Mouse (Mus musculus) frontal cortex, postnatal 10 days (tissue): Measurements from ENCODE around the gene Ednra.
"Not testable (repeated sequence)": the region's sequence is repeated elsewhere in the genome, so short reads cannot be mapped to it uniquely, and the experiment has no call there.

Source experiments
- DNase-seq, 2 experiments: peaks; one replicate each; pipeline ENCODE4 v3.0.0; 2022; ENCODE audit warnings: low spot score in 2 of 2, mixed read lengths in 1 of 2

Gene Ednra

DNA sequence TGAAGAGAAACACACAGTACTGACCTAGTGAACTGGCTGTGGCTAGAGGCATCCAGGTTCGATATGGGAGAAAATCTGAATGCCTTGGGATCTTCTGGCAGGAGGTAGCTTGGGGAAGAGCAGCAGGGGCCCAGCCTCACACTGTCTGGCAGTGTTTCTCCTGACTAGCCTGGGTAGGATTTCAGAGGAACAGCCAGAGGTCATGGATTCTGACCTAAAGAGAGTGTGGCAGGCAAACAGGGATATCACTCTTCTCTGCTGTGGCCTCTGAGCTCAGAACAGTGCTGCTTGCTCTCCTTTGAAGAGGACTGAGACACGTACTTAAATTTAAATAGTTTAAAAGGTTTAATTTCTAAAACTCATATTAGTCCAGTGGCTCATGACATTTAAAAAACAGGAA lies 7.2 kb downstream of the Ednra start:
- no peak for DNase-seq

DNA sequence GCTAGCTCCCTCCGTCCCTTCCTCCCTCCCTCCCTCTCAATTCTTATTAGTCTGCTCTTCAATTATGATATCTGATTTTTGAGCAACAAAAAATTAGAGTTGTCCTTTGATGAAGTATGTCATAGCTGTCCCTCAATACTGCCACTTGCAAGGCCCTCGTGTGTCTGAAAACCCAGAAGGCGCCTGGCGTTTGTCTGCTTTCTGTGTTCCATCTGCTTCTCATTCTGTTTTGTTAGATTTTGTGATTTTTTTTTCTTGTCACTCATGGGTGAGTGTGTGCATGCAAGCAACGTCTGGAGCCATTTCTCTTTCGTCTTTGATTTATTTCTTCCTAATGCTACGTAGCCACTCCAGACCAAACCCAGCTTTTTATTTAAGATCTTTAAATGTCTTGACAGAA lies 9.8 kb downstream of the Ednra start:
- DNase-seq = no peak

DNA sequence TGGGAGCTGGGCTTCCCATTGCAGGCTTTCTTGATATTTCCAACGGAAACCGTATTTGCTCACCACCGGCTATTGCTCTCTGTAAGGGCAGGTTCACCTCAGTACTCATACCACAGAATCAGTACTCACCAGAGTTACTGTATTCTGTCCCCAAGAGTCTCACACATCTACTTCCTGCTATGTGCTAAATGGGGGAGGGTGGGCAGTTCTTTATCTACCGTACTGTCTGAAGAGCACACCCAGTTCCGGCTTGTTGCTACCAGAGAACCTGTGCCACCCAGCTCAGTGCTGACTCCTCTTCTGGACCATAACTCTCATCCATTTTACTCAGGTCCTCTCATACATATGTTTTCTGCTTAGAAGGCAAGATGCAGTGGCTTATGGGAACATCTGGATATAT lies 10.6 kb downstream of the Ednra start:
- DNase-seq = no peak

DNA sequence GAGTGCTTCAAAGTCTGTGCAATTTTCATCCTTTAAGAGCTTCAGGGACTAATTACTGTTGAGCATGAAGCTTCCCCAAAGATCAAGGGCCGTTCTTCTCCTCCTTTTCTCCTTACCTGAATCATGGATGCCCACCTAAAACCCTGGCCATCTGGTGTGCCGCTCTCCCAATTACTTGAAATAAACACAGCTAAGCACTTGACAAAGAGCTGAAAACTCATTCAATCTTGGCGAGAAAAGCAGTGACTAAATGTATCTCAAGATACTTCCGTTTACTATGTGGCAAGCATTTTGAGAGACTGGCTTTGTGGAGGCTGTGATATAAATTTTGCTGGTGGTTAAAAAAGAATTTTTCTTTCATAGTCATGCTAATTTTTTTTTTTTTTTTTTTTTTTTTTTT lies 19.5 kb downstream of the Ednra start:
- no peak for DNase-seq

DNA sequence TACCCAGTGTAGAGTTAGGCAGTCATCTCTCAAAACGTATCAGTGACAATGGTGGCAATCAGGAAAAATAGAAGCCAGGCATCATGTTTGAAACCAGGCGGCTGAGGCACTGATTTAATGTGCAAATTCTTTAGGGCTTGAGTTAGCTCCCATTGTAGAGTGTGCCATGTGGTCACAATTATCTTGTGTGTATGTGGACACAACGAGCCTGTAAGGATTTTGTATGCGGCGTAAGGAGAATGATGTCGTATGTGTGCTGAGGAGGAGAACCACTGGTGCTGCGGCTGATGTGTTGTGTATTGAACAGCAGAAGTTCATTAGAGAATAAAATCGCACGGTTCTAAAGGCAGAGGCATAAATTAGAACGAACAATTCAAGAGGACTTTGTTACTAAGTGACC lies 26.2 kb downstream of the Ednra start:
- DNase-seq = no peak

DNA sequence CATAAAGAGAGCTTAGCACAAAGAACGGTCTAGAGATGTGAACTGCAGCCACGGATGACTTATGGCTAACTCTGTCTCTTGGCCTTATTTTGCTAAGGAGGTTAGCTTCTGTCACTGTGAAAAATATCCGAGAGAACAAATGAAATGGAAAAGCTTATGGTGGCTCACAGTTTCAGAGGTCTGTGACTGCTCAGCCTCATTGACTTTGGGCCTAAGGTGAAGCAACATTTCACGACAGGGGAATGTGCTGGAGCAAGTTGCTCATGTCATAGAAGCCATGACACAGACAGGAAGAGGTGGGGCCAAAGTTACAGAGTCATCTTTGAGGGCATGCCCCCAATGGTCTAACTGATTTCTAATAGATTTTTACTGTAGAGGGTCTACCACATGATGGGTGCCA lies 28.1 kb downstream of the Ednra start:
- DNase-seq = no peak

DNA sequence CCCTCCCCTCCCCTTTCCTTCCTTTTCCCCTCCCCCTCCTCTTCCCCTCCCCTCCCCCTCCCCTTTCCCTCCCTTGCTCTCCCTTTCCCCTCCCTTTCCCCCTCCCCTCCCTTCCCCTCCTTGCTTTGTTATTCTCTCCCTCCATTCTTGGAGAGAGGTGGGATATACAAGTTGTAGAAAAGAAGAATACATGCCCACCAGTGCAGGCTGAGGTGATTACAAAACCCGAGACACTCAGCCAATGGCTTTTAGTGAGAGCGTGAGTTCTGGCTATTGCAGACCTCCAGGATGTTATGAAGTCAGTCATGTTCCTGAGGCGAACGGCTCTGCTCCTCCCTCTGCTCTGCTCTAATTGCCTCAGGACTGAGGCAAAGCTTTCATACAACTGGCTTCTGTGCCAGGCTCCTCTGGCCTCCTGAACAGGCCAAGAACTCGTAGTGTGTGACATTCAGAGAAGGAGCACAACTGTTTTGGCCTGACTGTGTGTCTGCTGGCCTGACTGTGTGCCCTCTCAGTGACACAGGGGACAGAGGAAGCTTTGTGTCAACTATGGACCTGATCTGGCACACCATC lies 28.7 kb downstream of the Ednra start:
- no peak for DNase-seq

DNA sequence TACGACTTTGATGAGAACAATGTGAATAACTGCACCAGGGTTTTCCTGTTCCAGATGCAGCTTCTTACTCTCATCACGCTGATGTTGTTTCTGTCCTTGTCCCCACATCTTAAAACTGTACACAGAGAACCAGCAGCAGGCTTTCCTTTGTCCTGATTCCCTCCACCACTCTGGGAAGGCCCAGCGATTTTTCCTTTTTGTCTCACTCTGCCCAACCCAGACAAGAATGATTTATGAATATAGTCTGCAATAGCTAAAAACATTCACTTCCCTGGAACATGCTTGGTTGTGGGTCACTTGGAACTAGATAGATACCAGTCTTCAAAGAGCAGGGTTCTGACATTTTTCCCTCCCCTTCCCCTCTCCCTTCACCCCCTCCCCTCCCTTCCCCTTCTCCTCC lies 29.2 kb downstream of the Ednra start:
- DNase-seq = no peak

DNA sequence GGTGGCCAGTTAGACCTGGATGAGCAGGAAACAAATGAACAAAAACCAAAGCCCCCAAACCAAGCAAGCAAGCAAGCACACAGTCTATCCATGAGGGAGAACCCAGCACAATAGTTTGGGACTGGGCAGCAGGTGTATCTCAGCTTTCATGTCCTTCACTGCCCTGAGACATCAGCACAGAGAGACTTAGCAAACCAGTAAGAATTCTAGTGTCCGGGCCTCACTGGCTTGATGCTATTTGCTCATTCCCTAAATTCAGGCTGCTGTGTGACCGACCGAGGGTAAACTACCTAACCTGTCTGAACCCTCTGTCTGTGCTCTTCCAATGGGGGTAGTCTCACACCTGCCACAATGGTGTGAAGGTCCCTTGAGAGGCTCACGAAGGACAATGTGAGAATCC lies 29.7 kb downstream of the Ednra start:
- no peak for DNase-seq

DNA sequence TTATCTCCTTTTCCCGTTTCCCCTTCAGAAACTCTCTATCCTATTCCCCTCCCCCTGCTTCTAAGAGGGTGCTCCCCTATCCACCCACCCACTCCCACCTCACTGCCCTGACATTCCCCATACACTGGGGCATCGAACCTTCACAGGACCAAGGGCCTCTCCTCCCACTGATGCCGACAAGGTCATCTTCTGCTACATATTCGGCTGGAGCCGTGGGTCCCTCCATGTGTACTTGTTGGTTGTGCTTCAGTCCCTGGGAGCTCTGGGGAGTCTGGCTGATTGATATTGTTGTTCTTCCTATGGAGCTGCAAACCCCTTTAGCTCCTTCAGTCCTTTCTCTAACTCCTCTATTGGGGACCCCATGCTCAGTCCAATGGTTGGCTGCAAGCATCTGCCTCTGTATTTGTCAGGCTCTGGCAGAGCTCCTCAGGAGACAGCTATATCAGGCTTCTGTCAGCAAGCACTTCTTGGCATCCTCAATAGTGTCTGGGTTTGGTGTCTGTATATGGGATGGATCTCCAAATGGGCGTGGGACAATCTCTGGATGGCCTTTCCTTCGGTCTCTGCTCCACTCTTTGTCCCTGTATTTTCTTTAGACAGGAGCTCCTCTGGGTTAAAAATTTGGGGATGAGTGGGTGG lies 34.7 kb downstream of the Ednra start:
- not testable (repeated sequence) for DNase-seq

DNA sequence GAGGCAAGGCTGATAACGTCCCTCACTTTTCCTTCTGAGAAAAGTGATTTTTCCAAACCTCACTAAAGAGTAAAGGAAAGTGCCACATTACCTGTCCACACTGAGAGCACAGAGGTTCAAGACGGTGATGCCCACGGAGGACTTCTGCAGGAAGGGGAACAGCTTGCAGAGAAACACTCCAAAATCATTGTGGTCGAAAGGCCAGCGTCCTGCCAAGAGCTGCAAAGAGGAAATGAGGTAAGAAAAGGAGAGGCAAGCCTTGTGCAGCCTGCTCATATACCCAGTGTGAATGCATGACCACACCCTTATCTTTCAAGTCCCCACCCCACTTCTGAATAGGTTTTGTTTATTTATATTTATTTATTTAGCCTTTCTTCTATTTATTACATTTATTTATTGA lies 35.3 kb downstream of the Ednra start:
- no peak for DNase-seq

DNA sequence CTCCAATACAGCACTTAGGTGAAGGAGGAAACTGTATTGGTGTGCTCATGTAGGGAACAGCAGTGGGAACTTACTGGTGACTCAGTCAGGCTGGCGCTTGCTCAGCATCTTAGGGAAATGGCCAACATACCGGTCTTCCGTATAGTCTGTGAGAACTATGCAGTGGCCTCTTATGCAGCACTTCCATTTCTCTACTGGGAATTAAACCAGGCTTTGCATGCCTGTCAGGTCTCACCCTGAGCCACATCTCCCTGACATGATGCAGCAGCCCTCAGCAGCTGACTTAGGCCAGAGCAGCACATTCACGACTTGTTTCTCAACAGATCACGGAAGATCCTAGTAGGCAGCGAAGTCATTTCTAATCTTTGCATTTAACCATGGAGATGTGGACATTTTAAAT lies 39.9 kb downstream of the Ednra start:
- no peak for DNase-seq

DNA sequence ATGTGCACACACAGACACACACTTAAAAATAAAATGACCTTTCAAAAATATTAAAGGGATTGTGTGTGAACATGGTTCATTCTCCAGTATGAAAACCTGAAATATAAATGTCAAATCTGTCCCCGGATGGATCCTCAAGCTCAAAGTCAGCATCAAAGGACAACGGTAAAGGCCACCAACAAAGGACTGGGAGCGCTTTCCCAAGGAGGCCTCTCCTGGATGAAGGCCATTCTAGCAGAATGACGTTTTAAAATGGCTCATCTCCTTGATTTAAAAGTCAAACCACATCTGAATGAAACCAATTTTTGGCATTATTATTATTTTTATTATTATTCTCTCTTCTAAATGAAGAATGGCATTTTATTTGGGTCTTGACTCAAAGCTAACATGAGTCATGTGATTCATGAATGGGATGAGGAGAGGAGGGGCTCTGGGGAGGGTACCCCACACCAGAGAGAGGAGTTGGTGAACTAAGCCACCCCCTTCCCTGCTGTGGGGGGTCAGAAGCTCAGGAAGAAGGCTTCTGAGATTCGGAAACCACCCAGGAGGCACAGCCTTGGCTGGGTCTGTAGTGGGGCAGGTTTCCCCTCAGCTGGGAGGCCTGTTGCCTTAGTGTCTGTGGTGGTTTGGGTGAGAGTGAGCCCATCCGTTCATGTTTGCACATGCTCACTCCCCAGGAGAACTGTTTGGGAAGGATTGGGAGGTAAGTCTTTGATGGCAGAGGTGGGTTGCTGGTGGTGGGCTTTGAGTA lies 40.7 kb downstream of the Ednra start:
- DNase-seq = no peak

DNA sequence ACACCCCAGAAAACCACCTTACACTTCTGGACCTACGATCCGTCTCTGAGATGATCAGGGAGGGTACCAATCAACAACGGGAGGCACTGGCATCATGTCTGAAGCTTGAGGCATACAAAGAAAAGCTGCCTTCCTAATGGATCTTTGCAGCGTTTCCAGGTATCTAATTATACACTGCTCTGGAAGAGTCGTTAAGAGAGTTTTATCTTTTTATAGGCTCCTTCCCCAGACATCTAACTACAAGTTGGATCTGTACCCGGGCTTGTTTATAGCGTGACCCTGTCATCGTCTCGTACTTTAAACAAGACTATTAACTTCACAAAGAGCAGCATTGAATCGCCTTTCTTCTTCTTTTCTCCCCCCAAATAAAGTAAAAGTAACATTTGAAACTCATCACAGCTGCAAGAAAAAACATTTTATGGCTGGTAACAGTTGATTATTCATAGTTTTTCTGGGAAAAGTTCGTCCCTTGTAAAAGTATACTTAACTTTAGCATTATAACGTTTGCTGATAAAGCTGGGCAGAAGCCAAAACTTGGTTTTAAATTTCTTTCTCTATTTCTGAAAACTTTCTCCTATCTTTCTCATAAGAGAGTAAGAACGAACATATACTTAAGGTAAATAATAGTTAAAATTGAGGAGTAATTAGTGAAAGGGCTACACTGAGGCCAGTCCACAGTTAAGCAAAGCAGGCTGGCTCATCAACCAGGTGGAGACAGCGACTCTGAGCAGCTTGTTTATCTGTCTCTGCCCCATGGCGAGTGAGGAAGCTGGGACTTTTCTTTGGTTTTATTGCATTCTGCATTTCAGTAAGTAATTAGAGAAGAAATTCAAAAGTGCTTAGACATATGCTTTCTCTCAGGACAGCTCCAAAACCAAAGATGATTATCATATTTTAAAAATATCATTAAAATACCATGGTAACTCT lies 42.0 kb downstream of the Ednra start:
- DNase-seq = no peak

DNA sequence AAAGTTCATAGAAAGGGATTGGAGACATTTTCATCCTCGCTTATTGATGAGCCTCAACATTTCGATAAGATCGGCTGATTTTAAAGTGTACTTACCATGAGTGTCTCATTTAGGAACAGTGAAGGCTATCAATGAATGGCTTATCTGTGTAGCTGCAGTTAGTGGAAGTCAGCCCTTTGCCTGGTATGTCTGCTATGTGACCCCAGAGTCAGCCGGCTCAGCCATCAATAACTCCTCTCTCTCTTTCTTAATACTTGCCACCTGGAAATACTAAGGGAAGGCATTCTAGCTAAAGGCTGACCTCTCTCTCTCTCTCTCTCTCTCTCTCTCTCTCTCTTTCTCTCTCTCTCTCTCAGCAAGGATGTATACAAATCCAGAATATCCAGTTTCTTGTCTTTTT lies 52.2 kb downstream of the Ednra start:
- DNase-seq = no peak

DNA sequence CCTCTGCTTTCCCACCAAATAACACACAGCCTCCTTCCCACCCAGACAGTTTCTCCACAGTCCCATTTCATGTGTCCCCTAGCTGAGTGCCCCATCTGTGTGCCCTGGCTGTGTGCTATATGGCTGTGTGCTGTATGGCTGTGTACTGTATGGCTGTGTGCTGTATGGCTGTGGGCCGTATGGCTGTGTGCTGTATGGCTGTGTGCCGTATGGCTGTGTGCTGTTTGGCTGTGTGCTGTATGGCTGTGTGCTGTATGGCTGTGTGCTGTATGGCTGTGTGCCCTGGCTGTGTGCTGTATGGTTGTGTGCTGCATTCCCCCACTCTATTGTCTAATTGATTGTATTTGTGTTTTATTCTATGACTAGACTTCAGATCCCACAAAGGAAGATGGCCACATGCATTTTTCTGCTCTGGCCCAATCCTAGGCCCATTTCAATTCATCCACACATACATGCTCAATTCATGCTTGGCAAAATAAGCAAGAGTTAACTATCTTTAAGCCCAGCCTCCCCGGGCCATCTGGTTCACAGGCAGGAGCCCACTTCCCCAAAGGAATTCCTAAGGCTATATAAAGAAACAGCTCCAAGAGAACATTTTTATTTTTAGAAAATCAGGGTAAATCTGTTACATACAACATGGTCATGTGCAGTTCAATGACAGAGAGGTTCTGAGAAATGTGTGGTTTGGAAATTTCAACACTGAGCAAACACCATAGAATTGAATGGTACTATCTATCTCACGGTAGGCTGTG lies 53.5 kb downstream of the Ednra start:
- no peak for DNase-seq

DNA sequence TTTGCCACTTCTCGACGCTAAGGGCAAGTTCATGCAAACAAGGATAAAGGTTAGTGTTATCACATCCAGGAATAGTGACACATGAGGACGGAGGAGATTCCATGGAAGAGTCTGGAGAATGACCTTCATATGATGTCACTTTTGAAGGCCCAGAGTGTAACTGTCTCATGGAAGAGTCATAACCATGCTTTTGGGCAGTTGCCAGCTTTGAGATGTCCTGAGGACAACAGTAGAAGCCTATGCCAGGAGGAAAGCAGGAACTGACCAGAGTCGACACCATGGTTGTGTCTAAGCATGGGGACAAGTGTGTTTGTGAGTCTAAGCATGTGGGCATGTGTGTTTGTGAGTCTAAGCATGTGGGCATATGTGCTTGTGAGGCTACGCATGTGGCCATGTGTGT lies 56.3 kb downstream of the Ednra start:
- no peak for DNase-seq

DNA sequence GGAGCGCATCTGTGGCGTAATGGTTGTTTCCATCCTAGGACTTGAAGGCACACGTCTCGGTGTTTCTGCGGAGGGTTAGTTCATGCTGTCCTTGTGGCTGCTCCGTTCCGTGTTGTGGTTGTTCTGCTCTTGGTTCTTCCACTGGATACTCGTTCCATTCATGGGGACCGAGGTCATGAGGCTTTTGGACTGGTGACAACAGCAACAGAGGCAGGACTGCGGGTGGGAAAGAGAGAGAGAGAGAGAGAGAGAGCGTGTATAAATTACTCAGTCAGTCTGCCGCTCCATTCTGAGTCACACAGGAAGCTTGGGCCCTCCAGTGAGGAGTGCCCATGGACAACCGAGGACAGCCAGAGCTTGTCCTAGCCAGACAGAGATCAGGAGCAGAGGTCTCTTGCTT lies 59.4 kb downstream of the Ednra start:
- no peak for DNase-seq

DNA sequence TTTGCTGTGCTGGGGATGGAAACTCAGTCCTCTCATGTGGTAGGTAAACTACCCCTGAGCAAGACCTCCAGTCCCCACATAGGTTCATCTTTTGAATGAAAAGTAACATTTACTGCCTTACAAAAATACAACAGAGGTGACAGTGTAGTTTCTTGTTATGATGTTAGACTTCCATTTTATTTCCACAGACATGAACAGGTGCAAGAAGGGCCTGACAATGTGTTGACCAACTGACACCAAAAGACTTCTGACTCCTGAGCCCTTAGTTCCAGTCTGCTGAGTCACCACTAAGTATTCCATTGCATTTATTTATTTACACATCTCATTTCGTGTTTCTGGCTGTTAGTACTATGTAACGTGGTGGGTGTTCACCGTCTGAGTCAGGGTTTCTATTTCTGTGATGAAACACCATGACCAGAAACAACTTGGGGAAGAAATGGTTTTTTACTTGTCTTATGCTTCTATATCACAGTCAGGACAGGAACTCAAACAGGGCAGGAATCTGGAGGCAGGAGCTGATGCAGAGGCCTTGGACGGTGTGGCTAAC lies 64.7 kb downstream of the Ednra start:
- no peak for DNase-seq

DNA sequence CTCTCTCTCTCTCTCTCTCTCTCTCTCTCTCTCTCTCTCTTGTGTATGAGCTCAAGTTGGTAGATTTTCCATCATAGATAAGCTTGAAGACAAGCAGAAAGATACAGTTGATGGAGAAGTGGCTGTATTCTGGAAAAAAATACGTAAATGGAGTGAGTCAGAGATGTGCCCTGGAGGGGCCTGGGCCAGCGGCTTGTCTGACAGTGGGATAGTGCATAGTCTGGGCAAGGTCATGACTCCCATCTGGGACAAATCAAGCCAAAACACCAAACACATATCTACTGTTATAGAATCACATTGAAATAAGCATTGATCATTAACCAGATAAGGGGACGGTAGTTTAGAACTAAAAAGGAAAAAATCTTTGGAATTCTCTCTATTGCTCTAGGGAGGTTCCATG lies 65.9 kb downstream of the Ednra start:
- DNase-seq = no peak

DNA sequence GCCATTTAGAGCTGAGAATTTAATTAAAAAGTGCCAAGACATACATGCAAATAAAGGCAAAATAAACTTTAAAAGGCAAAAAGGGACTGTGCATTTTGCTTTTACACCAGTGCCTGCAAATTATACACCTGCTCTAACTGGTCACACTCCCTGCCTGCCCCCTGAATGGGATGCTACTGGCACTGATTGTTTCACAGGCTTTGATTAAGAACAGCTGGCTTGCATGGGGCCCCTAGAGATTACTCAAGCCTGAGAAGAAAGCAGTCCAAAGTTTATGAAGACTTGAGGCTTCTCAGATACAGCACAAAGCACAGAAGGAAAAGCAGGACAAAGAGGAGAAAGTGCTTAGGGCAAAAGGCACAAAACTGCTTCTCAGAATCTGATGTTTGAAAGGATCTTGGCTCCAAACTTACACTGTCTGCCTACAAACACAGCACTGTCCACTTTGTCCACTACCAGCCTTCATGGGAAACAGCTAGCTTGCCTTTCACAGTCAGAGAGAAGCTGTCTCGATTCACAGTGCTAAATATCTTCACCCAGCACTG lies 73.5 kb downstream of the Ednra start:
- no peak for DNase-seq
